Mouse (Mus musculus): ENCODE results near the gene Pla2g2d. TPM values are rescaled to one million over a fixed set of nuclear protein-coding genes. Genes with fewer than 3 reads are reported as not detected.
A peak's percentile ranks its signal among the peaks of the same experiment; 100 is the strongest.

The Pla2g2d gene
- polyA plus RNA-seq, 1 experiment from 2014 or later, result not detected

GRCm38 (mm10) chr4:138791452-138791851, 15.9 kb downstream of the Pla2g2d start:
- Histone ChIP-seq H3K4me1 (peaks cover under 1% of the 10 kb centered on the region; the same call in 1 of the 2 replicates), H3K27me3 (ENCODE audit: low read depth, poor library complexity, severe bottlenecking) (no peaks in the 10 kb centered on the region), H3K27ac (no peak overlapping the region), H3K4me3 (no peak overlapping the region), H3K36me3 (no peaks in the 10 kb centered on the region), H3K9me3 (replicated peaks) (no peaks in the 10 kb centered on the region)
- no peak for DNase-seq (ENCODE audit: low spot score)
- WGBS, result 73% methylated on average over 6 of the region's 6 CpGs

GRCm38 (mm10) chr4:138792599-138792998, 17.1 kb downstream of the Pla2g2d start:
- H3K36me3 ChIP-seq, result no peaks in the 10 kb centered on the region
- no peaks in the 10 kb centered on the region for H3K9me3 ChIP-seq (replicated peaks)
- no peak for DNase-seq (ENCODE audit: low spot score)
- H3K27ac ChIP-seq, result no peak overlapping the region
- no peak overlapping the region for H3K4me3 ChIP-seq
- WGBS, result 64% methylated on average over 9 of the region's 9 CpGs
- H3K4me1 ChIP-seq, result peaks cover 9% of the 10 kb centered on the region
- no peaks in the 10 kb centered on the region for H3K27me3 ChIP-seq (ENCODE audit: low read depth, poor library complexity, severe bottlenecking)

- Histone ChIP-seq H3K27ac (no peak overlapping the region), H3K36me3 (no peaks in the 10 kb centered on the region), H3K4me3 (no peak overlapping the region), H3K9me3 (replicated peaks) (no peaks in the 10 kb centered on the region), H3K4me1 (peaks cover 9% of the 10 kb centered on the region), H3K27me3 (ENCODE audit: low read depth, poor library complexity, severe bottlenecking) (no peaks in the 10 kb centered on the region)
- DNase-seq (ENCODE audit: low spot score), result no peak
- WGBS, result 73% methylated on average over 2 of the region's 2 CpGs
These were observed 17.7 kb downstream of the Pla2g2d start for GRCm38 (mm10) chr4:138793276-138793675.

- WGBS, result 92% methylated on average over 6 of the region's 6 CpGs
- H3K27me3 ChIP-seq (ENCODE audit: low read depth, poor library complexity, severe bottlenecking), result no peaks in the 10 kb centered on the region
- DNase-seq (ENCODE audit: low spot score), result no peak
- no peak overlapping the region for H3K27ac ChIP-seq
- no peak overlapping the region for H3K4me3 ChIP-seq
- no peaks in the 10 kb centered on the region for H3K9me3 ChIP-seq (replicated peaks)
- H3K4me1 ChIP-seq, result peaks cover 9% of the 10 kb centered on the region
- H3K36me3 ChIP-seq, result no peaks in the 10 kb centered on the region
These were observed 18.8 kb downstream of the Pla2g2d start for GRCm38 (mm10) chr4:138794344-138794743.

GRCm38 (mm10) chr4:138796513-138797216, 21.1 kb downstream of the Pla2g2d start:
- WGBS, result 45% methylated on average over 6 of the region's 6 CpGs
- no peaks in the 10 kb centered on the region for H3K9me3 ChIP-seq (replicated peaks)
- H3K4me1 ChIP-seq, result peaks cover 20% of the 10 kb centered on the region
- H3K27me3 ChIP-seq (ENCODE audit: low read depth, poor library complexity, severe bottlenecking), result no peaks in the 10 kb centered on the region
- DNase-seq (ENCODE audit: low spot score), result no peak
- H3K36me3 ChIP-seq, result no peaks in the 10 kb centered on the region
- no peak overlapping the region for H3K4me3 ChIP-seq
- H3K27ac ChIP-seq, result peak overlapping the region; percentile 31; the same call in 1 of the 2 replicates

- Histone ChIP-seq H3K27me3 (ENCODE audit: low read depth, poor library complexity, severe bottlenecking) (no peaks in the 10 kb centered on the region), H3K4me3 (no peak overlapping the region), H3K36me3 (no peaks in the 10 kb centered on the region), H3K27ac (0 out of 2 replicates have a peak overlapping the region, but pooled peaks have one; percentile 31), H3K4me1 (peaks cover 20% of the 10 kb centered on the region), H3K9me3 (replicated peaks) (no peaks in the 10 kb centered on the region)
- WGBS, result 68% methylated on average over 4 of the region's 4 CpGs
- DNase-seq (ENCODE audit: low spot score), result no peak
These were observed 21.7 kb downstream of the Pla2g2d start for GRCm38 (mm10) chr4:138797217-138797570.

- 81% methylated on average over 12 of the region's 12 CpGs for WGBS
- no peak overlapping the region for H3K4me3 ChIP-seq
- H3K4me1 ChIP-seq, result peaks cover 20% of the 10 kb centered on the region
- H3K27ac ChIP-seq, result no peak overlapping the region
- no peaks in the 10 kb centered on the region for H3K36me3 ChIP-seq
- H3K27me3 ChIP-seq (ENCODE audit: low read depth, poor library complexity, severe bottlenecking), result no peaks in the 10 kb centered on the region
- DNase-seq (ENCODE audit: low spot score), result no peak
- no peaks in the 10 kb centered on the region for H3K9me3 ChIP-seq (replicated peaks)
These were observed 24.7 kb downstream of the Pla2g2d start for GRCm38 (mm10) chr4:138800134-138800744.

GRCm38 (mm10) chr4:138801631-138802030, 26.1 kb downstream of the Pla2g2d start:
- DNase-seq (ENCODE audit: low spot score), result no peak
- Histone ChIP-seq H3K9me3 (replicated peaks) (no peaks in the 10 kb centered on the region), H3K36me3 (no peaks in the 10 kb centered on the region), H3K27ac (no peak overlapping the region), H3K4me1 (peaks cover 17% of the 10 kb centered on the region), H3K27me3 (ENCODE audit: low read depth, poor library complexity, severe bottlenecking) (no peaks in the 10 kb centered on the region), H3K4me3 (no peak overlapping the region)
- WGBS, result 84% methylated on average over 4 of the region's 4 CpGs

- no peaks in the 10 kb centered on the region for H3K36me3 ChIP-seq
- H3K27ac ChIP-seq, result no peak overlapping the region
- H3K4me1 ChIP-seq, result peaks cover 16% of the 10 kb centered on the region
- WGBS, result 88% methylated on average over 11 of the region's 11 CpGs
- H3K9me3 ChIP-seq (replicated peaks), result no peaks in the 10 kb centered on the region
- no peak overlapping the region for H3K4me3 ChIP-seq
- no peaks in the 10 kb centered on the region for H3K27me3 ChIP-seq (ENCODE audit: low read depth, poor library complexity, severe bottlenecking)
- no peak for DNase-seq (ENCODE audit: low spot score)
These were observed 27.4 kb downstream of the Pla2g2d start for GRCm38 (mm10) chr4:138802917-138803316.

GRCm38 (mm10) chr4:138805248-138805647, 29.7 kb downstream of the Pla2g2d start:
- peaks cover 8% of the 10 kb centered on the region for H3K4me1 ChIP-seq
- 76% methylated on average over 8 of the region's 8 CpGs for WGBS
- H3K4me3 ChIP-seq, result no peak overlapping the region
- H3K9me3 ChIP-seq (replicated peaks), result no peaks in the 10 kb centered on the region
- H3K27ac ChIP-seq, result no peak overlapping the region
- peaks cover 3% of the 10 kb centered on the region; the same call in 1 of the 2 replicates for H3K27me3 ChIP-seq (ENCODE audit: low read depth, poor library complexity, severe bottlenecking)
- no peaks in the 10 kb centered on the region for H3K36me3 ChIP-seq
- no peak for DNase-seq (ENCODE audit: low spot score)

GRCm38 (mm10) chr4:138806160-138806559, 30.6 kb downstream of the Pla2g2d start:
- 88% methylated on average over 8 of the region's 8 CpGs for WGBS
- H3K4me1 ChIP-seq, result peaks cover 6% of the 10 kb centered on the region
- no peaks in the 10 kb centered on the region for H3K9me3 ChIP-seq (replicated peaks)
- no peak overlapping the region for H3K27ac ChIP-seq
- no peak overlapping the region for H3K4me3 ChIP-seq
- peaks cover 3% of the 10 kb centered on the region; the same call in 1 of the 2 replicates for H3K27me3 ChIP-seq (ENCODE audit: low read depth, poor library complexity, severe bottlenecking)
- no peak for DNase-seq (ENCODE audit: low spot score)
- no peaks in the 10 kb centered on the region for H3K36me3 ChIP-seq

GRCm38 (mm10) chr4:138806920-138807541, 31.5 kb downstream of the Pla2g2d start:
- peaks cover 3% of the 10 kb centered on the region; the same call in 1 of the 2 replicates for H3K27me3 ChIP-seq (ENCODE audit: low read depth, poor library complexity, severe bottlenecking)
- WGBS, result 64% methylated on average over 7 of the region's 7 CpGs
- H3K4me1 ChIP-seq, result peaks cover 6% of the 10 kb centered on the region
- H3K9me3 ChIP-seq (replicated peaks), result no peaks in the 10 kb centered on the region
- H3K27ac ChIP-seq, result no peak overlapping the region
- H3K36me3 ChIP-seq, result no peaks in the 10 kb centered on the region
- H3K4me3 ChIP-seq, result no peak overlapping the region
- DNase-seq (ENCODE audit: low spot score), result no peak

- H3K9me3 ChIP-seq (replicated peaks), result no peaks in the 10 kb centered on the region
- DNase-seq (ENCODE audit: low spot score), result no peak
- WGBS, result 88% methylated on average over 9 of the region's 9 CpGs
- no peaks in the 10 kb centered on the region for H3K27me3 ChIP-seq (ENCODE audit: low read depth, poor library complexity, severe bottlenecking)
- peaks cover 10% of the 10 kb centered on the region for H3K4me1 ChIP-seq
- no peak overlapping the region for H3K4me3 ChIP-seq
- H3K36me3 ChIP-seq, result no peaks in the 10 kb centered on the region
- H3K27ac ChIP-seq, result no peak overlapping the region
These were observed 40.6 kb downstream of the Pla2g2d start for GRCm38 (mm10) chr4:138816166-138816565.

All from limb, embryonic 10.5 days (tissue).